Mouse (Mus musculus) midbrain, embryonic 10.5 days (tissue): ENCODE measurements around the gene Spata25. TPM values are rescaled to one million over a fixed set of nuclear protein-coding genes. Genes with fewer than 3 reads are reported as not detected.

Source experiments
- DNase-seq: peaks from one replicate; pipeline ENCODE4 v3.0.0-alpha.2; 2017; ENCODE audit warnings: low spot score
- H3K27ac ChIP-seq: fragments of 300-500 bp; sonication (generic); replicated peaks from 2 replicates; pipeline ENCODE4 v1.5.1; 2016; ENCODE audit warnings: mild to moderate bottlenecking
- H3K27me3 ChIP-seq: fragments of 300-500 bp; sonication (generic); 2 replicates; pipeline ENCODE4 v1.6.1; 2016; ENCODE audit warnings: low read depth, mild to moderate bottlenecking; ENCODE audit not compliant: poor library complexity, severe bottlenecking
- H3K36me3 ChIP-seq: fragments of 300-500 bp; sonication (generic); 2 replicates; pipeline ENCODE4 v1.6.1; 2016; ENCODE audit warnings: mild to moderate bottlenecking, moderate library complexity
- H3K4me1 ChIP-seq: fragments of 300-500 bp; sonication (generic); 2 replicates; pipeline ENCODE4 v1.6.1; 2016
- H3K4me3 ChIP-seq: fragments of 300-500 bp; sonication (generic); 2 replicates; pipeline ENCODE4 v1.5.1; 2016; ENCODE audit warnings: mild to moderate bottlenecking, moderate library complexity
- H3K9me3 ChIP-seq: fragments of 300-500 bp; sonication (generic); replicated peaks from 2 replicates; pipeline ENCODE4 v1.6.1; 2016; ENCODE audit warnings: mild to moderate bottlenecking
- WGBS: fragments of 180-500 bp; shearing (Covaris S2); methylation state at CpG from one replicate; pipeline ENCODE4 v1.1.7; 2016; 5-methylcytosine and 5-hydroxymethylcytosine counted together
- polyA plus RNA-seq: library from polyadenylated mRNA; unstranded; fragments of >200 nt; fragmentation: Nextera tagmentation; extraction: Ambion mirVana; gene quantifications from 2 replicates; pipeline ENCODE4 v1.2.1, GENCODE M21; 2016

The Spata25 gene
- polyA plus RNA-seq, 1 experiment from 2014 or later = not detected

DNA sequence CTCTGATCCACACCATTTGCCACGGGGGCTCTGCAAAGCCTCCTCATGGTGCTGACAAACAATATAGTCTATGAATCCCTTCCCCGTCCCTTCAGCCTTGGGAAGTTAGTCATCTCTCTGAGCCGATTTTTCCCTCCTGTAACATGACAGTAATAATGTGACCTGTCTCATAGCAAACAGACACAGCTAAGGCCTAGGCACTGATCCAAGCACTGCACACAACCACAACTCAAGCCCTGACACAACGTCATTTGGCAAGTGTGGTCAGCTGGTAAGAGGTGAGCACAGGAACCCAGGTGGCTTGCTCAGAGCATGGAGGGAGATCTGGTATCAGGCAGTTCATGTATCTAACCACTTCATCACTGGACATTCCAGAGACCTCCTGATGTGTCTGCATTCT lies 32.5 kb downstream of the Spata25 start:
- Histone ChIP-seq H3K27me3 (no peaks in the 10 kb centered on the region), H3K9me3 (no peaks in the 10 kb centered on the region), H3K4me3 (no peak overlapping the region), H3K4me1 (no peaks in the 10 kb centered on the region), H3K27ac (no peak overlapping the region), H3K36me3 (peaks cover 93% of the 10 kb centered on the region)
- no peak for DNase-seq
- WGBS = 92% methylated on average over 4 of the region's 4 CpGs

DNA sequence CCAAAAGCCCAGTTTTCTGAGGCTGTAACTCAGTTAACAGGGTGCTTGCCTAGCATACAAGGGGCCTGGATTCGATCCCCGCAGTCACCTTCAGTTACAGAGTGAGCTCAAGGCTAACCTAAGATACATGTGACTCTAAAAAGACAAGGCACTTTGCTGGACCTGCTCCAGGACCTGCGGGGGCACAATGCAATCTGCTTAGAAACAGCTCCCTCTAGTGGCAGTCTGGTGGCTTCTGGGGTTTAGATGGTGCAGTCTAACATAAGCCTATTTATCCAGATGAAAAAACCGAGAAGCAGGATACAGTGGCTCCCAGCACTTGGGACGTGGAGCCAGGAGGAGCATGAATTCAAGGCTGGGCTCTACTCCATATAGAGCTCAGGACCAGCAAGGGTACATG lies 34.0 kb downstream of the Spata25 start:
- Histone ChIP-seq H3K4me1 (no peaks in the 10 kb centered on the region), H3K9me3 (no peaks in the 10 kb centered on the region), H3K27me3 (no peaks in the 10 kb centered on the region), H3K36me3 (peaks cover 89% of the 10 kb centered on the region), H3K27ac (no peak overlapping the region), H3K4me3 (no peak overlapping the region)
- DNase-seq = peak; percentile 76
- WGBS = 42% methylated on average over 5 of the region's 5 CpGs

DNA sequence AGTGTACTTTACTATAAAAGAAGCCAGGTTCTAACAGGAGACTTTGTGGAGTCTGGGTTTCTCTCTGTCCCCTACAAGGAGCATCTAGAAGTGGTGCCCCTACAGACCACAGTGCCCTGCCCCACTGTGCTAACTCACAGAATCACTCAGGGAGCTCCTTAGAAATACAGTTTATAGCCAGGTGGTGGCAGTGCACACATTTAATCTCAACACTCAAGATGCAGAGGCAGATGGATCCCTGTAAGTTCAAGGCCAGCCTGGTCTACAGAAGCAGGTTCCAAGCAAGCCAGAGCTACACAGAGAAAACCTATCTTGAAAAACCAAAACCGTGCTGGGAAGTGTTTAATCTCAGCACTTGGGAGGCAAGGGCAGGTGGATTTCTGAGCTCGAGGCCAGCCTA lies 34.6 kb downstream of the Spata25 start:
- H3K36me3 ChIP-seq = peaks cover 88% of the 10 kb centered on the region
- DNase-seq = no peak

DNA sequence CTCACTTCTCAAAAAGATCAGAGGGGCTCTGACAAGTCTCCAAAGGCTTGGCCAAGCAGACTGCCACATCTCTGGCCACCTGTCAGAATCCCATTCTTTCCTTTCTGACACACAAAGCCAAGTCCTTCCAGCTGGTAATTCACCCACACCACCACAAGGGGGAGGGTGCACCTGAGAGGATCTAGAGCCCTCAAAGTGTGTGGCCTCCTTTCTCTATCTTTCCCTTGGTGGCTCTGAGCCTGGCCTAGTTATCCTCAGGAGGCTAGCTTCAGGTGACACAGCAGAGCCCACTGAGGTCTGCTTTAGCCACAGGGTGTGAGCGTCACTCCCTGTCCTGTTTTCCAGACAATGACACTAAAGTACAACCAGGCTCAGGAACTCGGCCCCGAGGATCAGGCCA lies 35.1 kb downstream of the Spata25 start:
- H3K27me3 ChIP-seq = no peaks in the 10 kb centered on the region
- peaks cover 7% of the 10 kb centered on the region; the same call in 1 of the 2 replicates for H3K4me1 ChIP-seq
- H3K27ac ChIP-seq = no peak overlapping the region
- peak; percentile 44 for DNase-seq
- WGBS = 96% methylated on average over 3 of the region's 3 CpGs
- H3K36me3 ChIP-seq = peaks cover 88% of the 10 kb centered on the region
- H3K9me3 ChIP-seq = no peaks in the 10 kb centered on the region
- no peak overlapping the region for H3K4me3 ChIP-seq

More for the DNA sequence above, 34.6 kb downstream of the Spata25 start:
- Histone ChIP-seq H3K4me3 (no peak overlapping the region), H3K4me1 (peaks cover 3% of the 10 kb centered on the region; the same call in 1 of the 2 replicates), H3K27ac (no peak overlapping the region), H3K9me3 (no peaks in the 10 kb centered on the region), H3K27me3 (no peaks in the 10 kb centered on the region)
- WGBS = 86% methylated on average over 2 of the region's 2 CpGs

DNA sequence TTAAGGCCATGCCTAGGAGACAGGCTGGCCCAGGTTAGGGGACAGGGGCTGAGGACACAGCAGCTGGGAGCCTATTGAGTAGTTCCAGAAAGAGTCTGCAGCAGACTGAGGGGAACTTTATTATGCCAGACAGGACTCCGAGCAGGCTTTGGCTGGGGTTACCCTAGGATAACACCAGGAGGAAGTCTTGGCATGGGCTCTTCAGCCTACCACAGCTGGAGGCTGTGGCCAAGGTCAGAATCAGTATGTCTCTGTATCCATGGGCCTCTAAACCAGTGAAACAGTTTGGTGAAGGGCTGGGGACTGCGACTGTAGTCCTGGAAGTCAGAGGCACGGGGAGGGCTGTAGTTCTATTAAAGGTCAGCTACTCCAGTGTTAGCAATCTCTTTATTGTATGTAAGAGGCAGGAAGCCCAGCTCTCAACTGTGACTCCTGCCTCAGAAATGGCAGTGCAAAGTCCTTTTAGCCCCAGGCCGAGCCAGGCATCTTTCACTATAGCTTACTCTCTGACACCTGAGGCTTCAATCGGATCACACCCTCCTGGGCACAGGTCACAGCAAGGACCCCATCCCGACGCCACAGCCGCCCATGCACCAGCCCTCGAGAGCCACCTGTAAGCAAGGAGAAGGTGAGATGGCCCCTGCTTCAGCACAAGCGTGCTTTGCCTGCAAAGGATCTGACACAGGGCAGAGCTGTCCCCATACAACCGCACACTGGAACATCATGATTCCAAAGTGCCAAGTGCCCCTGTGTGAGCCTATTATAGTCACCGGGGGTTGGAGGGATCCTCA lies 35.7 kb downstream of the Spata25 start:
- WGBS = 94% methylated on average over 12 of the region's 12 CpGs

DNA sequence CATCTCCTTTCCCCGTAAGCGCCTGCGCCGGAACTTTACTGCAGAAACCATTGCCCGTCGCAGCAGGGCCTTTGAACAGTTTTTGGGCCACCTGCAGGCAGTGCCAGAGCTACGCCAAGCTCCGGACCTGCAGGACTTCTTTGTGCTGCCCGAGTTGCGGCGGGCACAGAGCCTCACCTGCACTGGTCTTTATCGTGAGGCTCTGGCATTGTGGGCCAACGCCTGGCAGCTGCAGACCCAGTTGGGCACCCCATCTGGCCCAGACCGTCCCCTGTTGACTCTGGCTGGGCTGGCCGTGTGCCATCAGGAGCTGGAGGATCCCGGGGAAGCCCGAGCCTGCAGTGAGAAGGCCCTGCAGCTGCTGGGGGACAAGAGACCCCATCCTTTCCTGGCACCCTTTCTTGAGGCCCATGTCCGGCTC lies 36.5 kb downstream of the Spata25 start:
- H3K27ac ChIP-seq = no peak overlapping the region
- peaks cover 77% of the 10 kb centered on the region for H3K36me3 ChIP-seq
- H3K9me3 ChIP-seq = no peaks in the 10 kb centered on the region
- 96% methylated on average over 18 of the region's 18 CpGs for WGBS
- no peak for DNase-seq
- H3K4me1 ChIP-seq = peaks cover 11% of the 10 kb centered on the region
- no peak overlapping the region for H3K4me3 ChIP-seq
- H3K27me3 ChIP-seq = peaks cover 4% of the 10 kb centered on the region; the same call in 1 of the 2 replicates

More for the DNA sequence above, 35.7 kb downstream of the Spata25 start:
- H3K4me3 ChIP-seq = no peak overlapping the region
- peaks cover 8% of the 10 kb centered on the region; the same call in 1 of the 2 replicates for H3K4me1 ChIP-seq
- no peak for DNase-seq
- H3K27me3 ChIP-seq = no peaks in the 10 kb centered on the region
- H3K9me3 ChIP-seq = no peaks in the 10 kb centered on the region
- H3K36me3 ChIP-seq = peaks cover 83% of the 10 kb centered on the region
- H3K27ac ChIP-seq = no peak overlapping the region

DNA sequence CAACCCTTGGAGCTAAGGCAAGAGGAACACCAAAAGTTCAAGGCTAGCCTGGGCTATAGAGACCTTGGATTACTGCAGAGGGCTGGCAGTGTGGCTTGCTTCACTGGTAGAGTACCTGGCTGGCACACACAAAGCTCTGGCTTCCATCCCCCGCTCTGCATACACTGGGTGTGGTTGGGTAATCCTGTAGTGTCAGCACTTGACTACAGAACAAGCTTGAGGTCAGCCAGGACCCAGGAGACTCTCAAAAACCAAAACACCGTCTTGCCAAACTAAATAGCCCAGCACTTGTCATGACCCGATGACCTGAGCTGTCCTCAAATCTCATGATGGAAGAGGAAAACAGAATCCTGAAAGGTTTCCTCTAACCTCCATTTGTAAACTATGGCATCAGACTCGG lies 37.9 kb downstream of the Spata25 start:
- Histone ChIP-seq H3K9me3 (no peaks in the 10 kb centered on the region), H3K4me1 (peaks cover 24% of the 10 kb centered on the region), H3K36me3 (peaks cover 63% of the 10 kb centered on the region), H3K4me3 (no peak overlapping the region), H3K27ac (no peak overlapping the region), H3K27me3 (peaks cover 8% of the 10 kb centered on the region; the same call in 1 of the 2 replicates)
- WGBS = 83% methylated on average over 4 of the region's 4 CpGs
- DNase-seq = no peak

DNA sequence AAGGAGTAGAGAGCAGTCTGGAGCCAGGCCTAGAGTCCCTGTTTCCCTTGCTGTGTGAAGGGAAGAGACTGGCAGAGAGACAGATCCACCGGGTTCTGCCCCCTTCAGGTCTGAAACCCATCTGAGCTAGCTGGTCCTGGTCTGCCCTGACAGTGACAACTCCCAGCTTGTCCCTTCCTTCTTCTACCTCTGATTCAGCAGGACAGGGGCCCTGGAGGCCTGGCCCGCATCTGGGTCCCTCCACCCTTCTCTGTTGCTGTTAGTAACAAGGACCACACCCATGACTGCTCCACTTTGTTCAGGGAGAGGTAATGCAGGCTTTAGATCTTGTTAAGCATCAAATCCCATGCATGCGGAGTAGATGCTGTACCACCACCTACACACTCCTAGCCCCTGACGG lies 39.9 kb downstream of the Spata25 start:
- WGBS = 66% methylated on average over 4 of the region's 4 CpGs
- Histone ChIP-seq H3K4me3 (no peak overlapping the region), H3K27ac (no peak overlapping the region), H3K36me3 (peaks cover 47% of the 10 kb centered on the region), H3K9me3 (no peaks in the 10 kb centered on the region), H3K4me1 (peaks cover 34% of the 10 kb centered on the region), H3K27me3 (peaks cover 13% of the 10 kb centered on the region; the same call in 1 of the 2 replicates)
- DNase-seq = no peak

DNA sequence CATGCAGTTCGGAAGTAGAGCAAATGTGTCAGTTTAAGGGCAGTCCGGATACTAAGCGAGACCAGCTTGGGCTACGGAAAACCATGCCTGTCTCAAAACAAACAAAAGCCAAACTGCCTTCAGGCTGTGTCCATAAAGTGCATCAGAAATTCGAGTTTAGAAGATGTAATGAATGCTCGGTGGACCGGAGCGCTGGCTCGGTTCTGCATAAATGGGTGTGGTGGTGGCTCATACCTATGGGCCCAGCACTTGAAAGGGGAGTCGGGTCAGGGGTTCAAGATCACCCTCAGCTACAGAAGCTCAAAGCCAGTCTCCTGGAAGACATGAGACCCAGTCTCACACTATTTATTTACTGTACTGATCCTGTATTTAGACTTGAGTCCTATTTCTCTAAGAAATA lies 40.6 kb downstream of the Spata25 start:
- Histone ChIP-seq H3K27ac (no peak overlapping the region), H3K36me3 (peaks cover 41% of the 10 kb centered on the region), H3K4me3 (no peak overlapping the region), H3K9me3 (no peaks in the 10 kb centered on the region), H3K4me1 (peaks cover 34% of the 10 kb centered on the region), H3K27me3 (peaks cover 13% of the 10 kb centered on the region; the same call in 1 of the 2 replicates)
- 85% methylated on average over 10 of the region's 10 CpGs for WGBS
- no peak for DNase-seq

DNA sequence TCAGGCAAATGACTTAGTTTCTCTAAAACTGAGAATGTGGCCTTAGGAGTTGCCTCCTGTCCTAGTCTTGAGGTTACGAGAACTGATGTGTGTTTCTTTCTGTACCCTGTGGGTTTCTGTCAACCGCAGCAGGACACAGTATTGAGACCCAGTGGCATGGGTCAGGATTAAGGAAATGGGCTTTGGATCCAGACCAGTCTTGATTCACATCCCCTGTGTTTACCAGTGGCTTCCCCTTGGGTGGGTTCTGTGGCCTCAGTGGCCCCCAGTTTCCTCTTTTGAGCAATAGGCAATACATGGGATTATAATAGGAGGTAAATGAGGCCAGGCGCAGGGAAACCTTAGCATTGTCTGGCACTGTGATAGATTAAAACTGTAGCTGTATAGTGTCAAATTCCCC lies 41.3 kb downstream of the Spata25 start:
- Histone ChIP-seq H3K4me1 (peaks cover 34% of the 10 kb centered on the region), H3K9me3 (no peaks in the 10 kb centered on the region), H3K27me3 (peaks cover 13% of the 10 kb centered on the region; the same call in 1 of the 2 replicates), H3K36me3 (peaks cover 33% of the 10 kb centered on the region), H3K4me3 (peak overlapping the region; percentile 77; the same call in 1 of the 2 replicates), H3K27ac (no peak overlapping the region)
- DNase-seq = no peak
- 91% methylated on average over 3 of the region's 3 CpGs for WGBS

DNA sequence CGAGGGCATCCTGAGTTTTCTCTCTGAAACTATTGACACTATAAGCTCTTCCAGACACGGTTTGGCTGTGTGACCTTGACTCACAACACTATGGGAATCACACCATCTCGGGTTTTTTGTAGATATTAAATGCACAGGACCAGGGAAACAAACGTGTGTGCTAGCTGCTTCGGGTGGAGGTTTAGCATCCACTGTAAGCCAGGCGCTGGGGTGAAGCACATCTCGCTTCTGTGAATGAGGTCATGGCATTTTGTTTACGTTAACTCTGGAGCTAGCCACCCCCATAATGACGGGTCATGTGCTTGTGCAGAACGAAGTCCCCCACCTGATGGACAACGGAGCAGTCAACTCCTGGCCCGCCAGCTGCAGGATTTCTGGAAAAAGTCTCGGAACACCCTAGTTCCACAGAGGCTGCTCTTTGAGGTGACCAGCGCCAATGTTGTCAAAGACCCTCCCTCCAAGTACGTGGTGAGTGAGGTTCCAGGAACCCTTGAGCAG lies 41.9 kb downstream of the Spata25 start:
- Histone ChIP-seq H3K9me3 (no peaks in the 10 kb centered on the region), H3K4me3 (peak overlapping the region; percentile 77), H3K4me1 (peaks cover 34% of the 10 kb centered on the region), H3K27me3 (peaks cover 13% of the 10 kb centered on the region; the same call in 1 of the 2 replicates), H3K36me3 (peaks cover 27% of the 10 kb centered on the region), H3K27ac (peak overlapping the region; percentile 88)
- WGBS = 14% methylated on average over 15 of the region's 15 CpGs
- no peak for DNase-seq

DNA sequence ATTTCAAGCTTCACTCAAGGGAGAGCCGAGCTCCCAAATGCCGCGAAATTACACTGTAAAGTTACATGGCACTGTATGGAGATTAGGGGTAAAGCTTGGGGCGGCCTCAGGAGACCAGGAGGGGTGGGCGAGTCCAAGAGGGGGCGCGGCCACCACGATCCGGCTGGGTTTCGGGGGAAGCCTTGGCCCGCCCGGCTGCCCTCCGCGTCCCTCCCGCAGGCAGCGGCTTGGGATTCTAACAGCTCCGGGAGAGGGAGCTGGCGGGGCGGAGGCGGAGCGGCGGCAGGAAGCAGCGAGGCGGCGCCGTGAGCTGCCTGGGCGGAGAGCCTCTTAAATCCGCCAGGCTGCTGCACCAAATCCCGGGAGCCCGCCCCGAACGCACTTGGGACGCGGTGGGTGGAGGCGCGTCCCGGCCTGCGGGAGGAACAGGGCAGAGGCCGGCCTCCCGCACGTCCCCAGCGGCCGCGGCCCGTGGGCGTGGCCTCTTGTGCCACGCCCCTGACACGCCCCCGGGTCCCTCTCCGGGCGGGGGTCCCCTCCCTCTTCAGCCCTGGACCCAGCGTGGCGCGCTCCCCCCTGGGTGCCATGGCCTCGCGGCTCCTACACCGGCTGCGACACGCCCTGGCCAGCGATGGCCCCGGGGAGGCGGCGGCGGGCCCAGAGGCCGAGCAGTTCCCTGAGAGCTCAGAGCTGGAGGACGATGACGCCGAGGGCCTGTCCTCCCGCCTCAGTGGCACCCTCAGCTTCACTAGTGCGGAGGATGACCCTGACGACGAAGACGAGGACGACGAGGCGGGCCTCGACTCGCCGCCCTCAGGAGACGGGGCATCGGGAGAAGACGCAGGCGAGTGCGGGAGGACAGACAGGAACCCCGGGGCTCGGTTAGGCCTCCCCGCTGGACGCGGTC lies 42.6 kb downstream of the Spata25 start, which contains the start of gene Snx21:
Gene Snx21 (plus strand): TSS at position 343 of the 907 bp plus-strand sequence.
- under 1% methylated on average over 89 of the region's 89 CpGs for WGBS
- Histone ChIP-seq H3K4me3 (peak within 1 kb of the TSS; percentile 77), H3K27me3 (peaks cover 13% of the 10 kb centered on the region; the same call in 1 of the 2 replicates), H3K4me1 (peaks cover 34% of the 10 kb centered on the region), H3K27ac (peak within 1 kb of the TSS; percentile 88), H3K36me3 (peaks cover 20% of the 10 kb centered on the region), H3K9me3 (no peaks in the 10 kb centered on the region)
- DNase-seq = peak; percentile 87
